Mouse (Mus musculus): ENCODE results near the gene Afdn. TPM values are rescaled to one million over a fixed set of nuclear protein-coding genes. Genes with fewer than 3 reads are reported as not detected.

The Afdn gene
- total RNA-seq, 1 experiment from 2014 or later, result 154 TPM

DNA sequence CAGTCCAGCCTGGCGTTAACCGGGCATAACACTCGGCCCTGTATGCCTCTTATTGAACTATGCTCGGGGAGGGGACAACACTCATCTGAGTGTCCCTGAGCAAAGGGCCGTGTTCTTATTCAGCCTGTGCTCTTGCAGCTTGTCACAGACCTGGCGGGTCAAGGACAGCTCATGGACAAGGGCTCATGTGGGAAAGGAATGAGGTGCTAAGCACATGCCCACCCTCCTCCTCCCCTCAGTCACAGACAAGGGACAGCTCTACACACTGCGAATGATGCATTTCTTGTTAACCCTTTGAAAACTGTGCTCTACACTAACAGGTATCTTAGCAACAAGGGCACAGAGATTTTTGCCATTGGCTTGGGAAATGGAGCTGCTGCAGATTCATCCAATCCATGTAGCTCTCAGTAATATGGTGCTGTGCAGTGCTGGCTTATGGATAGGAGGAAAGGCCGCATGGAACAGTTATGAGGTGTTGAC lies 24.5 kb upstream of the Afdn start:
- no peak for ATAC-seq (replicated peaks; ENCODE audit: insufficient number of reproducible peaks, low FRiP score, low TSS enrichment, poor library complexity, severe bottlenecking)

DNA sequence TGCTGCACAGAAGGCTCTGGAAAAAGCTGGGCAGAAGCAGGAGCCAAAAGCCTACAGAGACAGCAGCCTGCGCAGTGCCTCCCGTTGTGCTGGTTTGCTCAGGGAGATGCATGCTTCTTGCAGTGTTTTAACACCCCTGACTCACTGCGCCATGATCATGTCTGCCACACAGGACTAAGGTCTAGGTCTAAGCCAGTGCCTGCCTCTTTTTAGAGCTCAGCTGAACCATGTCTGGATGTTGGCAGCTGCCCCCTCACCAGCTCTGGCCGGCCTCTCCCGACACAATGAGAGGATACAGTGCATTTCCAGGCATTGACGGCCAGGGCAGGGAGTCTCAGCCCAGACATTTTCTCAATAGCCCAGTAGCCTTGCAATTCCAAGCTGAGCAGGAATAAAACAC lies 23.0 kb upstream of the Afdn start:
- ATAC-seq (replicated peaks; ENCODE audit: insufficient number of reproducible peaks, low FRiP score, low TSS enrichment, poor library complexity, severe bottlenecking), result no peak

DNA sequence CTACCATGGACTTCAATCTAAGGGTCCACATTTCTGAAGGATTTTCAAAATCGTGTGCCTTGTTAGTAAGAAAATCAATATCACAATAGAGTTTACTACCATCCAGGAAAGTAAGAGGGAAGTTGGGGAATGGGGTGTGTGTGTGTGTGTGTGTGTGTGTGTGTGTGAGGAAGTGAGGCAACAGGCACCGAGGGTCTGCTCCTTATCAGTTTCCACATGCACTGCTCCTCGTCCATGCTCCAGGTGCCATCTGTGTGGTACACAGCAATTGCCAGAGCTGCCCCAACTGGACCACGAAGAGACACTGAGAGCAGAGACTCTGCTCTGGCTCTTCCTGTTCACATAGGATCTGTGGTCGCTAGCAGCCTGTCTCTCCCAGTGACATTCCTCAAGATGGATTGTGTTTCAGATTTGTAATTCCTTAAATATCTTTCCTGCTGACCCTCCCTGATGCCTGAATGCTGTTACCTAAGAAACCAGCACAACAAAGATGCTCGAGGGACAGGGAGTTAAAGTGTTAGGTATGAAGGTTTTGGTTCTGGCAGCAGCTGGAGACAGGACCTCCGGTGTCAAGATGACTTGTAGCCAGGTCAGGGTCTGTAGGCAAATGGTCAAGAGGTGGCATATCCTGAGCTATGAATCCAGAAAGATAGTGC lies 22.1 kb upstream of the Afdn start:
- ATAC-seq (replicated peaks; ENCODE audit: insufficient number of reproducible peaks, low FRiP score, low TSS enrichment, poor library complexity, severe bottlenecking), result no peak

DNA sequence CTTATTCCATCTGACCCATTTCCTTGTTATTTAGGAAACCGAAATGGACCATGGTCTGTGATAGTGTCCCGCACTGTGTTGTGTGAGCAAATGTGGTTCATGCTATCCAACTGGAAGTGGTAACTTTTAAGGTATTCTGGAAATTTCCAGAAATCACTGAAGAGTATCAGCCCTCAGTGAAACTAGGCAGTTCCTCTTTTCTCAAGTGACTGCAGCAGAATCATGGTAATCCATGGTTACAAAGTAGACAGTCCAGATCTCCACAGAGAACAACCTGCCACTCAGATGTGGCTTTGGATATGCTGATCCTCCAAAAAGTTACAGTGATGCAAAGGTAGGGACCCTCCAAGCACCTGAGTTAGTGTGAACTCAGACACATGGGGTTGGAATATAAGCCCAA lies 21.4 kb upstream of the Afdn start:
- no peak; the same call in 1 of the 2 replicates for ATAC-seq (replicated peaks; ENCODE audit: insufficient number of reproducible peaks, low FRiP score, low TSS enrichment, poor library complexity, severe bottlenecking)

DNA sequence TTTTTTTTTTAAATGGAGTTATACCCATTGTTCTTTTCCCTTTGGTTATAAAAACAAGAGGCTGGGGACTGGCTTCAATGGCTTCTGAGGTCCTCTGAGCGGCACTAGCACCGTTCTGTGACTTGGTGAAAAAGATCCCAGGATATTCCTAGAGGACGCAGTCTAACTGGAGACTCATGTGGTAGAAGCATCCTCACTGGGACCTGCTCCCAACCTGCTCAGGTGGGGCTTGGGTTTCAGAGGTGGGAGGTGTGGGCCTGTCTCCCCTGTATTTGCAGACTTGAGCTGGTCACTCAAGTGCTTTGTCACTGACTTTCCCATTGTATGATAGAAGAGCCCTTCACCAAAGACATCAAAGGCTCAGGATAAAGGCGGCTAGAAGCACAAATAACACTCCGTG lies 20.4 kb upstream of the Afdn start:
- no peak for ATAC-seq (replicated peaks; ENCODE audit: insufficient number of reproducible peaks, low FRiP score, low TSS enrichment, poor library complexity, severe bottlenecking)

DNA sequence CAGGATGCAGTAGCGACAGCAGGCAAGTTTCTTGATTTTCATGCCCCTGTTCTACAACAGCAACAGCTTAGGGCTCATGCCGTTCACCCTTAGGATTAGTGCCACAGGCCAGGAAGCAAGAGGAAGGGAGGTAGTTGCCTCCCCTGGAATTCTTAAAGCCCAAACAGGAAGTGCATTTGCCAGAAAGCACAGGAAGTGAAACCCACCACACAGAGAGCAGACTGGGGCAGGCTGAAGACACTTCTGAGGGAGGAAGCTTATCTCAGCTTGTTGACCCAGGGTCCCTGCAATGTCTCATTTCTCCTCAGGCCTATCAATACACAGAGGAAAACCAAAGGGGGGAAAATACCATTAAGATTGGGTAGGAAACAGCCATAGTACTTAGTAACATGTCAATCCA lies 19.5 kb upstream of the Afdn start:
- ATAC-seq (replicated peaks; ENCODE audit: insufficient number of reproducible peaks, low FRiP score, low TSS enrichment, poor library complexity, severe bottlenecking), result no peak

DNA sequence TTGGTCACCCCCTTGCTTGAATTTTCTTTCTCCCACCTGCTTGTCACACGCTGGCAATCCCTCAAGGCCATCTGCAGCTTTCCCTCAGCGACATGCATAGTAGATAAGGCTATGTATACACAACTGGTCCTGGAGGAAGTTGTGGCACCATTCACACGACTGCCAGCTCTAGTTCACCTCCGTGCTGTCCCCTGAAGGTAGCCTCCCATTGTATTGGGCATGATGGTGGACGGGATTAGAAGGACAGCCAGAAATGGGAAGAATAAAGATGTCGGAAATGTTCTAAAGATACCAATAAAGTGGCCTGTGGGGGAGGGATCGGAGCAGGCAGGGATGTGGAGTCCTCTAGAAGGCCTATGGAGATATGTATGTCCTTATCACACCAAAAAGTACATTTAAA lies 18.7 kb upstream of the Afdn start:
- ATAC-seq (replicated peaks; ENCODE audit: insufficient number of reproducible peaks, low FRiP score, low TSS enrichment, poor library complexity, severe bottlenecking), result no peak

DNA sequence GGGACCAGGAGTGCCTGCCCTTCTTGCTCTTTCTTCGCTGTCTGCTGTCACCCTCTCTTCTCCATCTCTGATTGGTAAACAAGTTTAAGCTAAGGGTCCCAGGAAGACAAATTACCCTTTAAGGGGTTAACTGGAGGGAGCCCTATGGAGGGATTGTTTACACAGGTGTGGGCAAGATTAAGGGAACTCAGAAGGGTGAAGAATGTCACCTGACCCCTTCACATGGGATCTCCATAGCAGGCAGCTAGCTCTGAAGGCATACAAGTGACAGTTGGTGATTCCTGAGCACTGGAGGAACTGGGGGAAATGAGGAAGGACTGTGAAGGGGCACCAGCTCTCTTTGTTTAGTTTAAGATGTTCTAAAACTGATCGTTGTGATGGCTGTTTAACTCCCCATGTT lies 18.0 kb upstream of the Afdn start:
- ATAC-seq (replicated peaks; ENCODE audit: insufficient number of reproducible peaks, low FRiP score, low TSS enrichment, poor library complexity, severe bottlenecking), result no peak

DNA sequence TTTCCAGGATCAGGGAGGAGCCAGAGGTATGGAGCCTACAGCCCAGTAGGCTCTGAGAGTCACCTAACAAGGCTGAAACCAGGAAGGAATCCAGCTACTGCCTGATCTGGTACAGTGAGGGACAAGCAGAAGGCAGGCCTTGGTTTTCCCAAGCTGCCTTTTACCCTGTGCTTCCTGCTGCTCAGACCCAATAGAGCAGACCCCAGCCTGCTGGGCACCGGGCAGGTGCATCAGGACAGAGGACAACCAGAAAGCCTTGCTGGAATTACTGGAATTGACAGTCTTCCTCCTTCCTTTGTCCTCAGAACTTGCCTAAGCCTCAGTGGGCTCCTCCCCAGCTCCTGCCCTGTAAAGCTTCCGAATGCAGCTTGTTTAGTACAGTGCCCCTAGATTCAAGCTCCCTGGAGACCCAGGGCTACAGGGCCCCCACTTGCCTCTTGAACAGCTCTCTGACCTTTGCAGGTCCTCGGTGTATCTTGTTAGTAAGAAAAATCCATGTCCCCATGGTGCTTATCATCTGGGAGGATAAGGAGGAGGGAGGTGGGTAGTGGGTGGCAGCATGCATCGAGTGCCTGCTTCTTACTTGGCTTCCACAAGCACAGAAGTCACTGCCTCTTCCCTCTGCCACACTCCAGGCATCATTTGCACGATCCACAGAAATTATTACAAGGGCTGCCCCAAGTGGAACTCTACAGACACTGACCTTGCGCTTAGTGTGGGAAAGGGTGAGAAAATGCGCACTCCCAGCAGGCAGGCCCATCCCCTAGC lies 17.2 kb upstream of the Afdn start:
- no peak for ATAC-seq (replicated peaks; ENCODE audit: insufficient number of reproducible peaks, low FRiP score, low TSS enrichment, poor library complexity, severe bottlenecking)

DNA sequence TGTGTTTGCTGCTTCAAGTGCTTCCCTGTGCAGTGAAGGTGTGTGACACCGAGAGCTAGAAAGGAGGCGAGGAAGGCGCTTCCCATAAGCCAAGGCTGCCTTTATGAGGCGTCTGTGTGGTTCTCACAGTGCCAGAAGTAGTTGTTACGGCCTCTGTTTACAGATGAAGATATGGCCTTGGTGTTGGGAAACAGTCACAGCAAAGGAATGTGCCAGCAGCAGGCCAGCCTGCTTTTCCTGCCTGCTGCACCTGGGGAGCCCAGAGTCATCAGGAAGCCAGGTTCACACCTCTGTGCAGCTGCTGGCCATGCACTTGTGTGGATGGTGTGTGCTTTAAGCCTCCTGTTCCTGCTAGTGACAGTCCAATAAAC lies 16.6 kb upstream of the Afdn start:
- ATAC-seq (replicated peaks; ENCODE audit: insufficient number of reproducible peaks, low FRiP score, low TSS enrichment, poor library complexity, severe bottlenecking), result no peak

DNA sequence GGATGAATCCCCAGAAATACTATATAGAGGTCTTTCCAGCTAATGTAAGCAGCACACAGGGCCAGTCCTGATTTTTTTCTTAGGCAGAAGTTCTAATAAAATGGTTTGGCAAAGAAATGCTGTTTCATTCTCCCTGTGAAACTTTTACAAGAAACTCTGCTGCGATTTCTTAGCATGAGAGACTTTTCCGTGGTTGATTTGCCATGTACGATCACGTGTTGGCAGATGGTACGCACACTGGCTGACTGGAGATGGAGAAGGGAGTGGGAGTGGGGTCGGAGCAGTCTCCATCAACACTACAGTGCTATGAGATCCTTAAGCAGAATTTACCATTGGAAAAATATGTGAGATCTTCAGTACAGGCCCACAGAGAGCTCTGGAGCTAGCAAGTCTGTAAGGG lies 16.1 kb upstream of the Afdn start:
- no peak for ATAC-seq (replicated peaks; ENCODE audit: insufficient number of reproducible peaks, low FRiP score, low TSS enrichment, poor library complexity, severe bottlenecking)

DNA sequence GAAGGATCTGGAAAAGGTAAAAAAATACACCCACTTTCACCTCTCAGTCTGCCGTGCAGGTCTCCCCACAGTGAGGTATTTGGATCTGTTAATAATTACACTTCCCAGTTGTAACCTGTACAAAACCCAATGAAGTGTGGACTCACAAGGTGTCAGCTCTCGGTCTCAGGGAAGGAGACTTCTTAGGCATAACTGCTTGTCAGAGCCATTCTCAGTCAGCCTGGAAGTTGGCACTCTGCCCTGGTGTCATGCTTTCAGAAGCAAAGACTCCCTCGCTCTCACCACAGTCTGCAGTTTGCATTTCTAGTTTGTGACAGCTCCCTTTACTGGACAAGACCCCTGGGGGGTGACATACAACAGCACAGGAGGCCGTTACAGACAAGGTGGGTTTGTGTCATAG lies 15.5 kb upstream of the Afdn start:
- no peak for ATAC-seq (replicated peaks; ENCODE audit: insufficient number of reproducible peaks, low FRiP score, low TSS enrichment, poor library complexity, severe bottlenecking)

DNA sequence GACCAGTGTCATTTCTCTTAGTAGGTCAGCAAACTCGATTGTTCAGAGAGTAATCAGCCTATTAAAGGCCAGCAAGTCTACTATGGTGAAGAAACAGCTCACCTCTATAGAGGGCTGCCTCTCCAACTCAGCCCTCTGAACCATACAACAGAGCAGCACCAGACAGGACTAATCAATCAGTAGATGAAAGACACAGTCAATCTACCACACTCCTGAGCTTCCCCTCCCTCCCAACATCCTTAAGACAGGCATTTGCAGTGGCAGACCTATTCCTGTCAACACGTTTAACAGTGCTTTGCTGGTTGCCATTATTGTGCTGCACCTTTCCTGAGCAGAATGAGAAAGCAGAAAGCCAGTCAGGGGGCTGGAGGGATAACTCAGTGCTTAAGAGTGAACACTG lies 15.0 kb upstream of the Afdn start:
- no peak for ATAC-seq (replicated peaks; ENCODE audit: insufficient number of reproducible peaks, low FRiP score, low TSS enrichment, poor library complexity, severe bottlenecking)

DNA sequence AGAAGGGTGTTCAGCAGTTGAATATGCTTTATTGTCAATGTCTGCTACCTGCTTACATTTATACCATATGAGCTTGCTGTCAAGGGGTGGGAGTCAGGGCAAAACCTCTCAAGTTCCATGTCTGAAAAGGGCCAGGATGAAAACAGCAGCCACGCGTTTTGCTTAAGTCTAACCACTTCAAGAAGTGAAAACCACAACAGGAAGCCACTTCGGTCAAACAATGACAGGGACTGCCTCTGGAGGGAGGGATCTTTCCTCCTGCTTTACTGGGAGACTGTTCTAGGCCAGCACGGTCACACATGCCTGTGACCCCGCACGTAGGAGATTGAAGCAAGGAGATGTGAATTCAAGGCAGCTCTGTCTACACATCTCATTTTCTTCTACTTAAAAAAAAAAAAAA lies 14.0 kb upstream of the Afdn start:
- no peak for ATAC-seq (replicated peaks; ENCODE audit: insufficient number of reproducible peaks, low FRiP score, low TSS enrichment, poor library complexity, severe bottlenecking)

DNA sequence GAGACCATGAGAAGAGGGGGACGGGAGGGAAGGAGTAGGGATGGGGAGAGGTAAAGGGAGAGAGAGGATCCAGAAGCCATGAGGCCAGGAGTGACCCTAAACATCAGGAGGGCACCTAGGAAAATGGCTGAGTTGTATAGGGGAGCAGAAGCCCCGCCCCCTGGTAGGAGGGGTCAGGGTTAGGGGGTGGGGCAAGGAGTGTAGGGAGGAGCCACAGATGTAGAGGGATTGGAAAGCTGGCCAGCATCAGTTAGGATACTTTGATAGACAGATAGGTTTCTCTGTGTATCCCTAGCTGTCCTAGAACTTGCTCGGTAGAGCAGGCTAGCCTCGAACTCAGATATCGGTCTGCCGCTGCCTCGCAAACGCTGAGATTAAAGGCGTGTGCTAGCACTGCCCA lies 12.7 kb upstream of the Afdn start:
- no peak for ATAC-seq (replicated peaks; ENCODE audit: insufficient number of reproducible peaks, low FRiP score, low TSS enrichment, poor library complexity, severe bottlenecking)

DNA sequence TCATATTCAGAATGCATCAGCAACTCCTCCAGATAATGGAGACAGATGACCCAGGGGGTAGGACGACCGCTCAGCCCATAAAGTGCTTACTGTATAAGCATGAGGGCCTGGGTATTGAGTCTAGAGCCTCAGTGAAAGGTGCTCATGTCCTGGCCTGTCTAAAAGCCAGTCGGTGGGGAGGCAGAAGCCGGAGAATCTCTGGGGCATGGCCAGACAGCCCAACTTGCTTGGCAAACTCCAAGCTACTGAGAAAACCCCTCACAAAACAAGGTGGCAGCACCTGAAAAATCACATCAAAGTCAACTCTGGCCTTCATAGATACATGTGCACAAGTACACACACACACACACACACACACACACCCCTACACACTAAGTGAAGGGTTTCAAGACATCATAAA lies 11.3 kb upstream of the Afdn start:
- no peak for ATAC-seq (replicated peaks; ENCODE audit: insufficient number of reproducible peaks, low FRiP score, low TSS enrichment, poor library complexity, severe bottlenecking)

DNA sequence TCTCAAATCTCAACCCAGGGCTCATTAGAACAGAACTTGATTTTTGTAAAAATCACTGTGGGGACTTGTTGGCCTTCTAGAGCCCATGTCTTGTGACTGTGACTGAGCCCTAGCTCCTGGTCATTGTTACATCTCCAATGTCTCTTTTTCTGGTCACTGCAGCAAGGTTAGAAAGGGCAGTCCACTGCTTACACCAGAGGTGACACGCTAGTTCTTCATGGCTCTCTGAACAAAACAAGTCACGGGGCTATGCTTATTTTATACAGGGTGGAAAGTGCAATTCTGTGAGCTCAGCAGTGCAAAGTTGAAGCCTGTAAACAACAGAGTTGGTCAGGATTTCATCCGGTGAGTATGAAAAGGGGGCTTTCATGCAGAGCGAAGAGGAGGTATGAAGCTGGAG lies 6.4 kb upstream of the Afdn start:
- no peak for ATAC-seq (replicated peaks; ENCODE audit: insufficient number of reproducible peaks, low FRiP score, low TSS enrichment, poor library complexity, severe bottlenecking)

DNA sequence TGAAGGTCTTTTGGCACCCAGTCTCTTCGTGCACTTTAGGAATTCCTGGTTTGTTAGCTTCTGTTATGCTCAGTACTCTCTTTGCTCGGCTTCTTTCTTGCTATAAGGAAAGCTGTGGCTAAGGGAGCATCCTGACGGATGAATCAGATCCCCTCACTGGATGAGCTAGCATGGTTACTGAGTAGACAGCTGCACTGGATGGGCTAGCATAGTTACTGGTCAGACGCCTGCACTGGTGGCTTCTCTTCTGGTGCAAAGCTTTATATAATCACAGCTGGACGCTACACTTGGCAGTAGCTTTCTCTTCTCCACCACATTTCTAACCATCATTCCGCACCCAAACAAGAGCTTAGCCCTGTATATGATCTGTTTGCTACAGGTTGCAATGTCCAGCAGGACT lies 5.4 kb upstream of the Afdn start:
- ATAC-seq (replicated peaks; ENCODE audit: insufficient number of reproducible peaks, low FRiP score, low TSS enrichment, poor library complexity, severe bottlenecking), result no peak

DNA sequence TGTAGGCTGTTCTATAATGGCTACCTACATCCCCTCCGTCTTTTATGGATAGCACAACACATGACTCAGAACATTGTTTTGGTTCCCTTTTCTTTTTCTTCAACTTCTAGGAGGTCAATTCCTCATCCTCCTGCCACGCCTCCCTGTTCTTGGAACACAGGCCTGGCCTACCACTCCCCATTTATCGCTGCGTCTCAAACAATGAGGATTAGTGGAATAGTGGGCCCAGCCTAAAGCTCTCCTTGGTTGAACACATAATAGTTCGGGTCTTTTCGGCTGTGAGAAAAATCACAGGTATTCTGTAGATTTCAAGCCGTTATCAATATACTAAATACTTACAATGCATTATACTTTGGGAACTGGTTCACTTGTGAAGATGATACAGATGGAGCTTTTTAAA lies 1.8 kb upstream of the Afdn start:
- ATAC-seq (replicated peaks; ENCODE audit: insufficient number of reproducible peaks, low FRiP score, low TSS enrichment, poor library complexity, severe bottlenecking), result no peak

DNA sequence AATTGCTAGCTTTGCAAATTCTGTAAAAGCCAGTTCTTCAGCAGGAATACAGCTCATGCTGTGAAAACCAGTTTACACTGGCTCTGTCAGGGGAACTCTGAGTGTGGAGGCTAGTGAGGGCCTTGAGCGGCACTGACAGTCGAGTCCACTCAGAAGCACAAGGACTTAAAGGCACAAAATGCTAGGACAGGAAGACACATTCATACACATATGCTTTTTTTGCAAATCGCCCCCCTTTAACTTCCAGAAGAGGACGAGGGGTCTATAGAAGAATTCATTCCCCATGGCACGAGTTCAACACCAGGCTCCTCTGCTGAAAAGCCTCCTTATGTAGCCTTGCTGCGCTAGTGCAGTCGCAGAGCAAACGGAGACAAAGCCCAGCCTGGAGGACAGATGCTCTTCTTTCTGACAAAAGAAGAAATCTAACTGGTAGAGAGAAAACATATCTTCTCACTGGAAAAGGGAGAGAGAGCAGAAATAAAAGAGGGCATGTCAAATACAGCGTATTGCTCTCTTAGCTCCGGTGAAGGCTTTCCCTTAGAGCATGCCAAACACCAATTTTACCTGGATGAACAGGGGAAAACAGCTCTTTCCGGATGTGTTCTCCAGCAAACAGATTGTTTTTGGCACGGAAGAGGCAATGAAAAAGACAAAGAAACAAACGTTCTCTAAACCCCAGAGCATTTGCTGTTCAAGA lies 1.0 kb upstream of the Afdn start:
- ATAC-seq (replicated peaks; ENCODE audit: insufficient number of reproducible peaks, low FRiP score, low TSS enrichment, poor library complexity, severe bottlenecking), result no peak

Data from monocyte, adult 5-6 weeks (primary cell).